Mouse (Mus musculus) limb, embryonic 10.5 days (tissue): ENCODE measurements around the gene Meltf. TPM values are rescaled to one million over a fixed set of nuclear protein-coding genes. Genes with fewer than 3 reads are reported as not detected.
"Not testable (repeated sequence)": the region's sequence is repeated elsewhere in the genome, so short reads cannot be mapped to it uniquely, and the experiment has no call there.

Experiments
- DNase-seq: peaks from one replicate; pipeline ENCODE4 v3.0.0-alpha.2; 2017; ENCODE audit warnings: low spot score
- H3K27ac ChIP-seq: fragments of 300-500 bp; sonication (generic); 2 replicates; pipeline ENCODE4 v1.5.1; 2016; ENCODE audit warnings: mild to moderate bottlenecking
- H3K27me3 ChIP-seq: fragments of 300-500 bp; sonication (generic); 2 replicates; pipeline ENCODE4 v1.6.1; 2016; ENCODE audit warnings: low read depth, mild to moderate bottlenecking; ENCODE audit not compliant: poor library complexity, severe bottlenecking
- H3K36me3 ChIP-seq: fragments of 300-500 bp; sonication (generic); 2 replicates; pipeline ENCODE4 v1.6.1; 2016; ENCODE audit warnings: mild to moderate bottlenecking, moderate library complexity
- H3K4me1 ChIP-seq: fragments of 300-500 bp; sonication (generic); 2 replicates; pipeline ENCODE4 v1.6.1; 2016
- H3K4me3 ChIP-seq: fragments of 300-500 bp; sonication (generic); 2 replicates; pipeline ENCODE4 v1.5.1; 2016; ENCODE audit warnings: mild to moderate bottlenecking, moderate library complexity
- H3K9me3 ChIP-seq: fragments of 300-500 bp; sonication (generic); replicated peaks from 2 replicates; pipeline ENCODE4 v1.6.1; 2016; ENCODE audit warnings: mild to moderate bottlenecking
- WGBS: fragments of 180-500 bp; shearing (Covaris S2); methylation state at CpG from one replicate; pipeline ENCODE4 v1.1.7; 2016; 5-methylcytosine and 5-hydroxymethylcytosine counted together
- polyA plus RNA-seq: library from polyadenylated mRNA; unstranded; fragments of >200 nt; fragmentation: Nextera tagmentation; extraction: Ambion mirVana; gene quantifications from 2 replicates; pipeline ENCODE4 v1.2.1, GENCODE M21; 2016

Meltf gene
- polyA plus RNA-seq, 1 experiment from 2014 or later = 0.18 TPM

DNA sequence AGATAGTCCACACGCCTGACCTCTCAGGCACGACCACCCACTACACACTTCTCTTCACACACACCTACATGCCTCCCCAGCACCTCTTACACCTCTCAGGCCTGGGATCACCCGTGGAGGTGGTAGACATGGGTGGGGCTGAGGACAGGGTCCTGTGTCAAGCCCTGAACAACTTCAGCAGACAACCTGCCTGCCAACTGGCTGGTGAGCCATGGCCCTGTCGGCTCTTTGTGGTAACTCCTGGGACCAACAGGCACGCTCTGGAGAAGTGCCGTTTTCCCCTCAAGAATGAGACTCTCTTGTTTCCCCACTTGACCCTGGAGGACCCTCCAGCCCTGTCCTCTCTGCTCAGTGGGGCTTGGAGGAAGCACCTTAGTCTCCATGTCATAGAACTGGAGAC, 66.8 kb downstream of the Meltf start:
- 90% methylated on average over 6 of the region's 6 CpGs for WGBS
- Histone ChIP-seq H3K4me3 (no peak overlapping the region), H3K27me3 (no peaks in the 10 kb centered on the region), H3K4me1 (peaks cover 28% of the 10 kb centered on the region), H3K36me3 (peaks cover 26% of the 10 kb centered on the region), H3K9me3 (no peaks in the 10 kb centered on the region), H3K27ac (no peak overlapping the region)
- no peak for DNase-seq

DNA sequence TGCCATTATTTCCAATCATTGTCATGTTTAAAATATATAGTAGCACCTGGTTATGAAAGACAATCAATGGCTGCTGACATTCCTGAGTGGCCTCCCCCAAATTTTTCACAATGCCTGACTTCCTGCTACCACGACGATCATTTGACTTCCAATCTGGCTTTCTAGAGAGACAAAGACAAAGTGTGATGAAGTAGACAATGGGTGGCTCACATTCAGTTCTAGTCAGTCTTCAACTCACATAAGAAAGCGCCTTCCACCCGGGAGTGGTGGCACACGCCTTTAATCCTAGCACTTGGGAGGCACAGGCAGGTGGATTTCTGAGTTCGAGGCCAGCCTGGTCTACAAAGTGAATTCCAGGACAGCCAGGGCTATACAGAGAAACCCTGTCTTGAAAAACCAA, 67.4 kb downstream of the Meltf start:
- H3K36me3 ChIP-seq = peaks cover 32% of the 10 kb centered on the region
- H3K9me3 ChIP-seq, DNase-seq, H3K27me3 ChIP-seq, H3K4me3 ChIP-seq, H3K27ac ChIP-seq: not testable (repeated sequence)
- H3K4me1 ChIP-seq = peaks cover 28% of the 10 kb centered on the region
- 88% methylated on average over 6 of the region's 6 CpGs for WGBS

DNA sequence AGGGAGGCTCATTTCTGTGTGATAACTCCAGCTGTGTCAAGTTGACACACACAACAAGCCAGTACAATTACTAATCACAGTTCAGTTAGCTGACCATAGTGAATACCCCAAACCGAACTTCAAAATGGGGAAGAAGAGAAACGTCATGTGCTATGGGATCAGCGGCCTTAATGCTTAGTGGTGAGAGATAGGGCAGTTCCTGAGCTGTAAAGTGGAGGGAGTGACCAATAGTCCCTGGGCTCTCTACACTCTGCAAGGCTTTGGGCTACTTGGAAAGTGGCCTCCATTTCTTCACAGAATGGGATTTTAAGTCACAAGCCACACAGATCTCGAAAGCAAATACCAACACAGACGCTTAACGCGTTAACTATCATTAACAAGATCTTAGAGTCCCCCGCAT, 68.7 kb downstream of the Meltf start:
- peaks cover 46% of the 10 kb centered on the region for H3K36me3 ChIP-seq
- WGBS = 42% methylated on average over 8 of the region's 8 CpGs
- no peak for DNase-seq
- H3K27me3 ChIP-seq = no peaks in the 10 kb centered on the region
- no peaks in the 10 kb centered on the region for H3K9me3 ChIP-seq
- peak overlapping the region; percentile 94 for H3K27ac ChIP-seq
- peak overlapping the region; percentile 97 for H3K4me3 ChIP-seq
- H3K4me1 ChIP-seq = peaks cover 28% of the 10 kb centered on the region

DNA sequence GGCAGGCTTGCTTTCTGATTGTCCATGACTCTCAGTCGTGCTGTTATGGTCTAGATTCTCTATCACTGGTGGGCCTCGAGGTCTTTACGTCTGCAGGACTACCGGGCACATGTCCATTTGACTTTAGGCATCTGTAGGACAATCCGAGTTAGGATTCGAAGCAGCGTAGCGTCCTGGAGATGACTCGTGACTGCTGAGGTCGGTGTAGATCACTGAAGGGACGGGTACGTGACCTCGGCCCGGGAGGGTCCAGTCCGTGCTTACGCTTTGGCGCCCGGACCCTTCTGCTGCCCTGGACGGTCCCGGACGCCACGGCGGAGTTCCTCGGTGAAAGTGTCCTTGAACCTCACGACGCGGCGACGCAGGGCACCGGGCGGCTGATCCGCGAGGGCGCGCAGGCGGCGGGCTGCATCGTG, 69.3 kb downstream of the Meltf start:
- Histone ChIP-seq H3K27me3 (no peaks in the 10 kb centered on the region), H3K4me3 (peak overlapping the region; percentile 97), H3K27ac (peak overlapping the region; percentile 94), H3K36me3 (peaks cover 50% of the 10 kb centered on the region), H3K9me3 (no peaks in the 10 kb centered on the region), H3K4me1 (peaks cover 28% of the 10 kb centered on the region)
- DNase-seq = no peak
- WGBS = under 1% methylated on average over 38 of the region's 38 CpGs

DNA sequence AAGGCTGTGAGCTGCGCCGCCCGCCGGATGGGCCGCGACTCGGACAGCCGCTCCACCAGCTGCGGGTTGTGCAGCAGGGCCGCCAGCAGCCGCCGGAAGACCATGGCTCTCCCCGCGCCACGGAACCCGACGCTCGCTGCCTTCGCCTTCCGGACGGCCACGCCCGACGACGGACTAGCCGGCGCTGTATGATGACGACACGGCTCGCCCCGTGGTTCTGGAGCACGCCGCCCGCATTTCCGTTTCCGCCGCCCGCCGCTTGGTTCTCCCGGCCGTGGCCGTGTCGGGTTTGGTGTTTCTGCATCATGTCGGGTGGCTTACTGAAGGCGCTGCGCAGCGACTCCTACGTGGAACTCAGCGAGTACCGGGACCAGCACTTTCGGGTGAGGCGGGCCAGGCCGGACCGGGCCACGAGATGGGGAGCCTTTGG, 69.8 kb downstream of the Meltf start, which contains the start of the genes 0610012G03Rik and Ncbp2:
TSS of gene 0610012G03Rik (minus strand) at position 150 of the 430 bp plus-strand sequence.
TSS of gene Ncbp2 (plus strand) at position 169 of the 430 bp plus-strand sequence.
- peaks cover 53% of the 10 kb centered on the region for H3K36me3 ChIP-seq
- peaks cover 28% of the 10 kb centered on the region for H3K4me1 ChIP-seq
- peak within 1 kb of the TSS; percentile 97 for H3K4me3 ChIP-seq
- H3K27me3 ChIP-seq = no peaks in the 10 kb centered on the region
- peak; percentile 99 for DNase-seq
- peak within 1 kb of the TSS; percentile 94 for H3K27ac ChIP-seq
- no peaks in the 10 kb centered on the region for H3K9me3 ChIP-seq
- WGBS = under 1% methylated on average over 55 of the region's 55 CpGs

Other genes starting within 250 kb of the Meltf start
- gene Dlg1, start 215.4 kb upstream of the Meltf start, polyA plus RNA-seq = 31.4 and 33.9 TPM in 2 replicates
- gene Pigz, start 55.0 kb downstream of the Meltf start, polyA plus RNA-seq = 1.0 and 1.2 TPM in 2 replicates
- gene 0610012G03Rik, start 69.7 kb downstream of the Meltf start, polyA plus RNA-seq = 84.2 and 87.2 TPM in 2 replicates
- gene Ncbp2, start 69.7 kb downstream of the Meltf start, polyA plus RNA-seq = 143 and 147 TPM in 2 replicates
- 20.8 and 22.1 TPM in 2 replicates for gene Senp5, start 124.5 kb downstream of the Meltf start, polyA plus RNA-seq
- 35.8 and 38.1 TPM in 2 replicates for gene Pak2, start 200.5 kb downstream of the Meltf start, polyA plus RNA-seq
- gene Pigx, start 220.9 kb downstream of the Meltf start, polyA plus RNA-seq = 147 and 150 TPM in 2 replicates
- 36.6 and 39.5 TPM in 2 replicates for gene Cep19, start 221.0 kb downstream of the Meltf start, polyA plus RNA-seq